9 mouse cellular contexts compared by ENCODE assay signal in genomic region chr3:130103486-130103885, GRCm38 (mm10). TPM values are rescaled to one million over a fixed set of nuclear protein-coding genes. Genes with fewer than 3 reads are reported as not detected.
DNase-seq lines count a peak whose midpoint lies in the region; ATAC-seq and TF ChIP-seq lines count a peak whose summit lies in the region.
"Had no signal": no experiment of that assay in that cellular context is flagged by ENCODE, and none has a peak within 500 bp of the region (broad histone marks: within the 10 kb centered on the region; RNA-seq: fewer than 3 reads in every experiment).

No protein-coding gene starts in this region.

- peak; percentile 37 for DNase-seq in gastrocnemius, adult 2 months
- DNase-seq in gastrocnemius, postnatal 14 days = no peak
- peak; percentile 19 for DNase-seq in midbrain, embryonic 10.5 days (ENCODE audit: low spot score)
- DNase-seq in retina, embryonic 14.5 days (ENCODE audit: low spot score) = peak; percentile 45
- DNase-seq in heart, postnatal 25 days (ENCODE audit: low spot score) = no peak

- no peak overlapping the region for H3K27ac ChIP-seq in gastrocnemius, adult 2 months
- no peak overlapping the region for H3K27ac ChIP-seq in midbrain, embryonic 10.5 days (replicated peaks)
- H3K27ac ChIP-seq in midbrain, embryonic 13.5 days = no peak overlapping the region
- H3K27ac ChIP-seq in cortical plate, adult 2 months (ENCODE audit: insufficient read depth, low read length) = no peak overlapping the region
- H3K27ac ChIP-seq: heart, embryonic 13.5 days had no signal

- no peak overlapping the region for H3K4me3 ChIP-seq in gastrocnemius, adult 2 months
- no peak overlapping the region for H3K4me3 ChIP-seq in midbrain, embryonic 10.5 days
- no peak overlapping the region for H3K4me3 ChIP-seq in midbrain, embryonic 13.5 days (replicated peaks)
- no peak overlapping the region for H3K4me3 ChIP-seq in cortical plate, adult 2 months (ENCODE audit: insufficient read depth, low read length)
- H3K4me3 ChIP-seq: heart, embryonic 13.5 days had no signal

- H3K9me3 ChIP-seq in midbrain, embryonic 10.5 days (replicated peaks) = no peaks in the 10 kb centered on the region
- H3K9me3 ChIP-seq in midbrain, embryonic 13.5 days = no peaks in the 10 kb centered on the region
- H3K9me3 ChIP-seq: heart, embryonic 13.5 days had no signal

- H3K9ac ChIP-seq in midbrain, embryonic 13.5 days (replicated peaks) = no peak overlapping the region
- H3K9ac ChIP-seq: heart, embryonic 13.5 days had no signal

- intact Hi-C loops in gastrocnemius, adult 2 months (cut with DNase I) = no loop called here
- intact Hi-C loops in gastrocnemius, postnatal 14 days (cut with DNase I; ENCODE audit: low total_unique reads) = no loop called here
- intact Hi-C loops in heart, postnatal 25 days (cut with DNase I) = no loop called here

- ATAC-seq in midbrain, embryonic 13.5 days = no peak
- no peak for ATAC-seq in activated CD4-positive, CD25-positive, alpha-beta regulatory T cell, adult 4 months

- H3K4me2 ChIP-seq in midbrain, embryonic 13.5 days (replicated peaks) = no peak overlapping the region
- H3K4me2 ChIP-seq: heart, embryonic 13.5 days had no signal

- WGBS in midbrain, embryonic 10.5 days = 71% methylated on average over 8 of the region's 8 CpGs
- WGBS in midbrain, embryonic 13.5 days = 73% methylated on average over 8 of the region's 8 CpGs

- TF ChIP-seq POLR2A in cortical plate, adult 2 months (IDR thresholded peaks at IDR 0.05; ENCODE audit: extremely low read depth, insufficient read depth, low read length) = no peak

- H3K36me3 ChIP-seq in midbrain, embryonic 10.5 days = no peaks in the 10 kb centered on the region
- H3K36me3 ChIP-seq in midbrain, embryonic 13.5 days = no peaks in the 10 kb centered on the region
- H3K36me3 ChIP-seq: heart, embryonic 13.5 days had no signal

- no peaks in the 10 kb centered on the region for H3K27me3 ChIP-seq in midbrain, embryonic 10.5 days (ENCODE audit: low read depth, poor library complexity, severe bottlenecking)
- no peaks in the 10 kb centered on the region for H3K27me3 ChIP-seq in midbrain, embryonic 13.5 days
- H3K27me3 ChIP-seq: heart, embryonic 13.5 days had no signal

- no peaks in the 10 kb centered on the region for H3K4me1 ChIP-seq in midbrain, embryonic 10.5 days
- H3K4me1 ChIP-seq in midbrain, embryonic 13.5 days (replicated peaks) = no peaks in the 10 kb centered on the region
- no peaks in the 10 kb centered on the region for H3K4me1 ChIP-seq in cortical plate, adult 2 months (ENCODE audit: control insufficient read depth, insufficient read depth, low read length)

- TF ChIP-seq CTCF in gastrocnemius, adult 2 months (IDR thresholded peaks at IDR 0.05) = peak; percentile 51
- peak; percentile 35 for TF ChIP-seq CTCF in cortical plate, adult 2 months (IDR thresholded peaks at IDR 0.05; ENCODE audit: extremely low read depth, insufficient read depth, low read length)

RNA-seq across cellular contexts. Expression of gene Col25a1, which starts 27.8 kb away (rescaled TPM):
- total RNA-seq in gastrocnemius, adult 2 months (2021) = under 1 TPM in 1 of 2 experiments, not detected in 1; 0.06 TPM
- total RNA-seq in gastrocnemius, postnatal 14 days (2021) = under 1 TPM; 0.53 to 0.91 TPM
- polyA plus RNA-seq in midbrain, embryonic 10.5 days (2016; fragmentation: Nextera tagmentation; extraction: Ambion mirVana) = 1.5 and 2.4 TPM in 2 replicates
- 9.4 and 11.2 TPM in 2 replicates for polyA plus RNA-seq in midbrain, embryonic 13.5 days (2015; fragmentation: Nextera tagmentation; extraction: Ambion mirVana)
- 9.1 and 10.4 TPM in 2 replicates for polyA plus RNA-seq in cortical plate, adult 2 months (2012; rRNA removed)
- polyA plus RNA-seq in activated CD4-positive, CD25-positive, alpha-beta regulatory T cell, adult 4 months (2017; shearing (Covaris generic)) = under 1 TPM in 1 of 2 experiments, not detected in 1; 0.30 TPM
- under 1 TPM; 0.36 to 0.42 TPM for total RNA-seq in heart, postnatal 25 days (2021)

RNA-seq across cellular contexts. Expression of gene Sec24b, which starts 42.1 kb away (rescaled TPM):
- 10 to 100 TPM; 24.9 to 28.8 TPM for total RNA-seq in gastrocnemius, adult 2 months (2021)
- 10 to 100 TPM; 20.8 to 21.8 TPM for total RNA-seq in gastrocnemius, postnatal 14 days (2021)
- 32.4 and 35.9 TPM in 2 replicates for polyA plus RNA-seq in midbrain, embryonic 10.5 days (2016; fragmentation: Nextera tagmentation; extraction: Ambion mirVana)
- 29.3 and 29.9 TPM in 2 replicates for polyA plus RNA-seq in midbrain, embryonic 13.5 days (2015; fragmentation: Nextera tagmentation; extraction: Ambion mirVana)
- polyA plus RNA-seq in cortical plate, adult 2 months (2012; rRNA removed) = 53.8 and 57.7 TPM in 2 replicates
- polyA plus RNA-seq in activated CD4-positive, CD25-positive, alpha-beta regulatory T cell, adult 4 months (2017; shearing (Covaris generic)) = 10 to 100 TPM; 18.9 to 24.2 TPM
- 10 to 100 TPM; 31.9 to 33.2 TPM for total RNA-seq in heart, postnatal 25 days (2021)

Comparison
In these comparisons a context has a peak if more than half of its experiments do, and no peak if none do; other contexts are left out.
1. DNase-seq: peak in gastrocnemius, adult 2 months (single experiment), midbrain, embryonic 10.5 days (single experiment) and retina, embryonic 14.5 days (single experiment); none in gastrocnemius, postnatal 14 days (single experiment) and heart, postnatal 25 days (single experiment).